Mouse (Mus musculus) naive thymus-derived CD4-positive, alpha-beta T cell, adult 2 months (primary cell): Measurements from ENCODE around the gene Krtap12-1.
"Not testable (repeated sequence)": the region's sequence is repeated elsewhere in the genome, so short reads cannot be mapped to it uniquely, and the experiment has no call there.

Experiments
- DNase-seq: peaks from one replicate; pipeline ENCODE4 v3.0.0-alpha.2; 2011; ENCODE audit warnings: low read depth

The Krtap12-1 gene

GRCm38 (mm10) chr10:77720299-77720698 lies at the start of gene Krtap12-1:
TSS of gene Krtap12-1 (plus strand) at chr10:77720599.
- DNase-seq, result not testable (repeated sequence)

- no peak for DNase-seq
Observed at GRCm38 (mm10) chr10:77670710-77671109, 49.7 kb upstream of the Krtap12-1 start.

DNA sequence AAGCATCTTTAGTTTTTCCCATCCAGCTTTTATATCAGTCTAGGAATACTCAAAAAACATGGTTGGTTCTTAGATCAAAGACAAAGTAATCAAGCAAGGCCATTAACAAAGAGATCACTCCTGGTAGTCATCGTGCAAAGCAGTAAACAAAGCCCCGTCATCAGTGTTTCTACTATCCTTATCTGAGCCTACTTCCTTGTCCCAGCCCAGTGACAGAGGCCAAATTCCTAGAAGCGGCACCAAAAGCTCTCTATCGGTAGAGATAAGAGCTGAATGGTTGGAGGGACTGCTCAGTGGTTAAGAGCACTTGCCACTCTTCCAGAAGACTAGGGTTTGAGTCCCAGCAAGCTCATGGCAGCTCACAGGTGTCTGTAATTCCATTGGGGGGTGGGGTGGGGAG lies 48.9 kb upstream of the Krtap12-1 start:
- DNase-seq, result no peak

GRCm38 (mm10) chr10:77673765-77674164 lies 46.6 kb upstream of the Krtap12-1 start:
- no peak for DNase-seq

DNA sequence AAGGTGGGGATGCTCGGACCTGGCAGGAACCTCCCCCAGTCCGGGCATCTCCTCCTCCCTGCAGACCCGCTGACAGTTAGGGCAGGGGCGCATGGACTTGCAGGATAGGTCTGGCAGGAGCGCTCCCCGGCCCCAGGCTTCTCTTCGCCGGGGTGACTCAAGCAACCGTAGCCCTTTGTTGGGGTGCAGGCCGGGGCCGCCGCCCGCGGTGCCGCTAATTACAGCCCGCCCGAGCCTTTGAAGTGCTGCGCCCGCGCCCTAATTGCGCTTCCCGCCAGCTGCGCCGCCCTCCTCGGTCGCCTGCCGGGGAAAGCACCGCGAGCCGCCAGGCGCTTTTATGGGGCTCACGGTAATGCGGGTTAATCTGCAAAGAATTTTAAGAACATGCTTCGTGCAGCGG lies 42.8 kb upstream of the Krtap12-1 start:
- no peak for DNase-seq

- no peak for DNase-seq
Observed at GRCm38 (mm10) chr10:77682994-77683393, 37.4 kb upstream of the Krtap12-1 start.

- no peak for DNase-seq
Observed at GRCm38 (mm10) chr10:77684181-77684580, 36.2 kb upstream of the Krtap12-1 start.

- DNase-seq, result no peak
Observed at GRCm38 (mm10) chr10:77685895-77686664, 34.3 kb upstream of the Krtap12-1 start, which contains the start of gene Tspear. TSS of gene Tspear (plus strand) at chr10:77686569.

- DNase-seq, result no peak
Observed at GRCm38 (mm10) chr10:77687021-77687420, 33.4 kb upstream of the Krtap12-1 start.

DNA sequence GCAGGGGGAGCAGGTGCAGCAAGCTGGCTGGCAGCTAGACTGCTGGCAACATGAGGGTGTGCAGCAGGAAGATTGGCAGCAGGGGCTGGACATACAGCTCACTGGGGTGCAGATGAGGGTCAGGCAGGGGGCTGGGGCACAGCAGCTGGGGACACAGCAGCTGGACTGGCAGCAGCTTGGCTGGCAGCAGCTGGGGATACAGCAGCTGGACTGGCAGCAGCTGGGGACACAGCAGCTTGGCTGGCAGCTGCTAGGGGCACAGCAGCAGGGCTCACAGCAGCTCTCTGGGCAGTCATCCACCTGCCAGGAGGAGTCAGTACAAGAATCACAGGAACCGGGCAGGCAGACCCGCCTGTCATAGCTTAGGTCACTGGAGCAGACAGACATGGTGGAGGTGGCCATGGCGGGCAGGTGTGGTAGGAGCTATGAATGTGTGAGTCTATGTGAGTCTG lies 30.0 kb upstream of the Krtap12-1 start, which contains the start of gene Gm19402:
TSS of gene Gm19402 (minus strand) at position 402 of the 452 bp plus-strand sequence.
- not testable (repeated sequence) for DNase-seq

- DNase-seq, result no peak
Observed at GRCm38 (mm10) chr10:77697133-77697532, 23.3 kb upstream of the Krtap12-1 start, which contains the start of gene Gm9508. TSS of gene Gm9508 (minus strand) at chr10:77697233.

GRCm38 (mm10) chr10:77706326-77706725 lies 14.1 kb upstream of the Krtap12-1 start, which contains the start of gene Gm10272:
TSS of gene Gm10272 (plus strand) at chr10:77706626.
- no peak for DNase-seq

DNA sequence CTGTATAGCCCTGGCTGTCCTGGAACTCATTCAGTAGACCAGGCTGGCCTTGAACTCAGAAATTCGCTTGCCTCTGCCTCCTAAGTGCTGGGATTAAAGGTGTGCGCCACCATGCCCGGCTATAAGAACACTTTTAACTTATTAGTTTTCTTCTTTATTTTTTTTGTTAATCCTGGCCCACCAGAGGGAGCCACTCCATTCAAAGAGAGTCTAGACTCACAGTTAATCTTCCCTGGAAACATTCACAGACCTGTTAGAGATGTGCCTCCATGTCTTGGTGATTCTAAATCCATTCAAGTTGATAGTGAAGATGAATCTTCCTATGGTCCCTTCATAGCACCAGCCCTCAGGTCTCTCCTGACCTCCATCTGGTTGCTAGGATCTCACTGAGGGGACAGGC lies 10.6 kb upstream of the Krtap12-1 start:
- DNase-seq, result no peak

GRCm38 (mm10) chr10:77711157-77711556 lies 9.2 kb upstream of the Krtap12-1 start, which contains the start of gene Gm10024:
TSS of gene Gm10024 (plus strand) at chr10:77711457.
- not testable (repeated sequence) for DNase-seq

GRCm38 (mm10) chr10:77713734-77714133 lies 6.7 kb upstream of the Krtap12-1 start:
- DNase-seq, result no peak

GRCm38 (mm10) chr10:77715507-77715906 lies 4.9 kb upstream of the Krtap12-1 start, which contains the start of gene Gm10142:
TSS of gene Gm10142 (plus strand) at chr10:77715807.
- DNase-seq, result no peak

DNA sequence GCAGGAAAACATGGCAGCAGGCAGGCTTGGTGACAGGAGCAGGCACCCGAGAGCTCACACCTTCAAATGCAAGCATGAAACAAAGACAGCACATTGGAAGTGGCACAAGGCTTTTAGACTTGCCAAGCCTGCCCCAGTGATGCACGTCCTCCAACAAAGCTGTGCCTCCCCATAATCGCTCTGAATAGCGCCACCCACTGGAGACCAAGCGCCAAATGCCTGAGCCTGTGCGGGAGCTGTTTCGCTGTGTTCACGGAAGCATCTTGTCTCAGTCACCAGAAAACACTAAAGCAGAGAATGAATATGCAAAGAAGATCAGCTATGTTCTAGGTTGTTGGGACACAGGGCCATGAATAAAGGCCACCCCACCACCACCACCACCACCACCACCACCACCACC lies 4.5 kb downstream of the Krtap12-1 start:
- no peak for DNase-seq

DNA sequence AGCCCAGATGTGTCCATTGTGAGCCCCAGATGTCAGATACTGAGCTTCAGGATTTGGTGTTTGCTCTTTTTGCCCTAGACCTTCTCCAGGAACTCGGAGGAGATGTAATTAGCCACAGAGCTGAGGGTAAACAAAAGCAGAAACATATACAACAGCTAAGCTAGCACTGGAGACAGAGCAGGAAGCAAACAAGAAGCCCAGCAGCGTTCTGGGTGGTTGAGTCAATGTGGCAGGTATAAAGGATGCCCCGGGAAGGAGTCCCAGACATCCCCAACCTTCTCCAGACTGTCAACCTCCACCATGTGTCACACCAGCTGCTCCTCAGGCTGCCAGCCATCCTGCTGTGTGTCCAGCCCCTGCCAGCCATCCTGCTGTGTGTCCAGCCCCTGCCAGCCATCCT lies 5.8 kb downstream of the Krtap12-1 start, which contains the start of gene Gm10100:
TSS of gene Gm10100 (plus strand) at position 301 of the 400 bp plus-strand sequence.
- no peak for DNase-seq

DNA sequence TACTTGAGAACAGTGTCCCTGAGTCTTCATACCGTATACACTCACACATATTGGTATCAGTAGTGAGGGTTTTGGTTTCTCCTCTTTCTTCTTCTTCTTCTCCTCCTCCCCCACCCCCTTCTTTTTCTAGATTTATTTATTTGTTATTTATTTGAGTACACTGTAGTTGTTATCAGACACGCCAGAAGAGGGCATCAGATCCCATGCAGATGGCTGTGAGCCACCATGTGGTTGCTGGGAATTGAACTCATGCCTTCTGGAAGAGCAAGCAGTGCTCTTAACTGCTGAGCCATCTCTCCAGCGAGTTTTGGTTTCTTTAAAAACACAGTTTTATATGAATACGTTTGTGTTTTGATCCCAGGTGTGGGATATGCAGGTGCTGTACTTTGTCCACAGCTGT lies 7.9 kb downstream of the Krtap12-1 start:
- no peak for DNase-seq

DNA sequence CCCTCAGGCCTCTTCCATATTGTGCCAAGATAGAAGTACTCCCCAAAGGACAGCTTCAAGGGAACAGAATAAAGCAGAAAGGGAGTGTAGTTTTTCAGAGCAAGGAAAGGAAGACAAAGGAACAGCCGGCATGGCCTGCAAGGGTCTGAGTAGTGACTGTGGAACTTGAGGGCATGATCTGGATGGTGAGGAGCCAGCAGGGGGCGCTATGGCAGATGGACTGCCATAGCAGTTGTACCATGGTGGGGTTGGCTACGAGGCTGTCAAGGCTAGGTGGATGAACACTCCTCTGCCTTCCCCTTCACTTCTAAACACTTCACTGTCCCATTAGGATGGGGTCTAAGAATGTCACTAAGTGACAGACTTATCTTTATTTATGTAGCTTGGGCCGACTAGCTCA lies 8.8 kb downstream of the Krtap12-1 start:
- DNase-seq, result peak; percentile 4

GRCm38 (mm10) chr10:77735928-77736327 lies 15.5 kb downstream of the Krtap12-1 start:
- DNase-seq, result no peak

DNA sequence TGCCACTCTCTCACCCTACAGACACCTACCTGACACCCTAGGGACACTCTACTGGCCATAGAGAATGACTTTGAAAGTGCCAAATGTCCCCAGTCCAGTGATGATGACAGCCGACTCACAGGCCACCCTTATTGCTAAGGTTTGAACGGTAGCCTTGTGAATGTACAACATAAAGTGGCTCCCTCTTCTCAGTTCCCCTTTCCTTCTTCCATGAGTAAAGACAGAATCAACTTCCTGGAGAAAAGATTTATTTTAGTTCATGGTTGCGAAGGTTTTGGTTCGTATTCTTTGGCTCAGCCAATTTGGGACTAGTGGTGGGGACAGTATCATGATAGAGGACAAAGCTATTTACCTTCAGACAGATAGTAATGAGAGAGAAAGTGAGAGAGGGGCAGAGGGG lies 18.5 kb downstream of the Krtap12-1 start:
- no peak for DNase-seq
